Mouse (Mus musculus): Measurements from ENCODE around the gene Hs2st1. TPM values are rescaled to one million over a fixed set of nuclear protein-coding genes. Genes with fewer than 3 reads are reported as not detected.
A peak's percentile ranks its signal among the peaks of the same experiment; 100 is the strongest.

The Hs2st1 gene
- polyA plus RNA-seq, 1 experiment, result 7.5 TPM

DNA sequence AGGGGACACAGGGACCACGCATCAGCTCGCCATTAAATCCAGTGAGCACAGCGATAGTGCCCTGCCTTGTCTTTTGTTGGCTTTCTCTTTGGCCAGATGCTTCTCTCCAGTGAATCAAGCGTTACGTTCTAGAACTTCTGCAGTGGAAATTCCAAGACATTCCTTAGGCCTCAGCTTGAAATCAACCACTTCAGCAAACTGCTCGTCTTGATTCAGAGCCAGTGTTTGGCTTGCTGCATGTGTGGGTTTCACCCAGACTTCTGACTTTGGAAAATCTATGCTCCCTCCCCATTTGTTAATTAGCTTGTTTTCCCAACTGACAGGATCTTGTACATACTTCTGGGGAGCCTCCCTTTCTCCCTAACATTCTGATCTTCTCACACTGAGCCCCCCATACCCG, 16.8 kb upstream of the Hs2st1 start:
- no peak for DNase-seq (ENCODE audit: low read depth)

DNA sequence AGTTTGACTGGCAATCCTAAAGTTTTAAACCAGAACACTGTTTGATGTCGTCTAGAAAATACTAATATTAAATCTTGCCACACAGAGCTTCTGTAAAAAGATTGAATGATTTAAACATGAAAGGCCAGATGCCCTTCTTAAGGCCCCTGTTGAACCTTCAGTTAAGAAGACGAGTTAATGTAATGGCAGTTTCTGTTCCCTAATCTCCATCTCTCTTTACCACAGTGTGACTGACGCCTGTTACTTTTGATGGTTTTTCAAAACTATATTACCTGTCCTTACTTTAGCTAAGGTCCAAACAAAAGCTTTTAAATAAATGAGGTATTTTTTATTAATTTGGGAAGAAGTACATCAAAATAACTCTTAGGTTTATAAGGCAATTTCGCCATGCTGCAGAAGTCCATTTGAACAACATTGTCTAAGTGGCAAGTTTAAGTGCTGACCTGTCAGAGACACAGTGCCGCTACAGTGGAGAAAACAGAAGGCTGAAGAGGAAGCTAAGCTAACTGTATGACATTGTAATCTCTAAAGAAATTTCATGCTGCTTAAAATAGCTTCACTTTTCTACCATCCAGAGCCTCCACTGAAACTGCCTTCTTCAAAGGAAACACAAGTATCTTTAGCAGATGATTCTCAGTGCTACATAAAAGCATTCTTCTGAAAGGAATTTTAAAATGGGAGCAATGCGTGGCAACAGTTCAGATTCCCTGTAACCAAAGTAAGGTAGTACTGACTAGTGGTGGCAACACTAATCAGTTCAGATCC, 15.0 kb upstream of the Hs2st1 start:
- DNase-seq (ENCODE audit: low read depth), result no peak

DNA sequence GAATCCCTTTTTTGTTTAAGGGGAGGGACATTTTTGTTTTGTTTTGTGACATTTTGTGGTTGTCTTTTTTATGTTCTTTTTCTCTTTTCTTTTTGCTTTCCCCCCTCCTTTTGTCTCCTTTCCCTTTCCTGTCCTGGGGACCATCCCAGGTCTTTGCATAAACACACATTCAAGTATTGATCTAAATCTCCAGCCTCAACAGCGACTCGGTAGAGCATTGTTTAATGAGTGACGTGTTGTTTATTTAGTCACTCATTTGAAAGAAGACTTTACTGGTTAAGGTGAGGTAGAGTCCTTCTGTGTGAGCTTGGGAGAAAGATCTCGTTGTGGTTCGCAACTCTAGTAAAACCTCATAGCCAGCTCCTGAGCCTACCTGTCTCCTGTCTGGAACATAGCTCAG, 13.8 kb upstream of the Hs2st1 start:
- DNase-seq (ENCODE audit: low read depth), result no peak

DNA sequence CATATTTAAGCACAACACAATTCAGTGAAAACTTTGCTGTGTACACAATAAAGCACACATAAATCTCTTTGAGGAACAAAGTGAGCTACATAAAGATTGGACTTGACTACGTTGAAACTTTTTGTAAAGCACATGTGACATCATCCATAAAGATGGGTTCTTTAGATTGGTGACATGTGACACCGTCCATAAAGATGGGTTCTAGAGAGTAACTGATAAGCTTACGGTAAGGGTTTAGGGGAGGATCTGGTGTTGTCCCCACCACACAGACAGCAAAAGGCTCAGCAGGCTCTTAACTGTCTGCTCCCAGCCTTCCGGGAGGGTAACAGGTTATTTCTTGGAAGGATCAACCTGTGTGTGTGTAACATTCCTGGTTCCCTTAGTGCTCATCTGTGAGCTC, 12.3 kb upstream of the Hs2st1 start:
- DNase-seq (ENCODE audit: low read depth), result no peak

DNA sequence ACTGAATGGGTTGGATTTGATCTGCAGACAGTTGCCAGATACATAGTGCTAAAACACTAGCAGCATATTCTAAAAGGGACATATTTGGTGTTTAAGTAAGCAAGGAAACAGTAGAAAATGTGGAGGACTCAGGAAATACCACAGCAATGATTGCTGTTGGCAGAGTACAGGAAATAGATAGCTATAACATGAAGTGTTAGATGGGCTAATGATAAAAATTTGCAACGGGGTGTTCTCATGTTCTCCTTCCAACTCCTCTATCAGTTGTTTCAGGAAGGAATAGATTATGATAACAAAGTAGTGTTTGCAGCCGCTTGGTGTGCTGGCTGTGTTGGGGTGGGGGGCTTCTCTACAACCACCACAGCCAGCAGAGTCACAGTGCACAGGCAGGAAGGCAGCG, 11.9 kb upstream of the Hs2st1 start:
- DNase-seq (ENCODE audit: low read depth), result no peak

DNA sequence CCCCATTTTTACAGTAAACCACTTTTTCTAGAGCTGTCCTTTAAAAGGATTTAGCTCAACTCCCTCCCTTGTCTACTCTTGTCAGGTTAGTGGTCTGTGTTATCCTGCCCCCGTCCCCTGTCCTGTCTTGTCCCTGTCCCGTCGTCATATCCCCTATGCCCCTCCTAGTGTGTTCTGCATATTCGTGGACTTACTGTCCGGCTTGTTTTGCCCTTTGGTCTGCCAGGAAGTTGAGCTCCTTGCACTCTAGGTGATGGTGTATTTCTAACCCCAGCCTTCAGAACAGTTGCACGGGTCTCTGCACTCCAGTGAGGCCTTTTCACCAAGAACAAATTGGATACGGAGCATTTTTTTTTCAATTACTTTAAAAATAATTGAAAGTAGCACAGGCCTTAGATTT, 10.3 kb upstream of the Hs2st1 start:
- DNase-seq (ENCODE audit: low read depth), result no peak

DNA sequence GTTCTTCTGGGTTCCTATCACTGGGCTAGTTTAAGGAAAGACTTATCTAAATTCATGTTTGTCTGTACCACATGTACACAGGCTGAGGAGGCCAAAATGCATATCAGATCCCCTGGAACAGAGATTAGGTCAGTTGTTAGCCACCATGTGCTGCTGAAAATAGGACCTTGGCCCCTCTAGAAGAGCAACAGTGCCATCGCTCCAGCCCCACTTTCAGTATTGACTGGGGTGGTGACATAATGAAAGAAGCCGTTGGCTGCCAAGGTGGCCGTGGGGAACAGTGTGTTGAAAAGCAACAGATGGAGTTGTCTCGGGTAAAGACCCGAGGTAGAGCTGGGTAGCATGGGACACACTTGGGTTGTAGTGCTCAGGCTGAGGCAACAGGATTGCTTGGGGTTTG, 9.8 kb upstream of the Hs2st1 start:
- DNase-seq (ENCODE audit: low read depth), result no peak

DNA sequence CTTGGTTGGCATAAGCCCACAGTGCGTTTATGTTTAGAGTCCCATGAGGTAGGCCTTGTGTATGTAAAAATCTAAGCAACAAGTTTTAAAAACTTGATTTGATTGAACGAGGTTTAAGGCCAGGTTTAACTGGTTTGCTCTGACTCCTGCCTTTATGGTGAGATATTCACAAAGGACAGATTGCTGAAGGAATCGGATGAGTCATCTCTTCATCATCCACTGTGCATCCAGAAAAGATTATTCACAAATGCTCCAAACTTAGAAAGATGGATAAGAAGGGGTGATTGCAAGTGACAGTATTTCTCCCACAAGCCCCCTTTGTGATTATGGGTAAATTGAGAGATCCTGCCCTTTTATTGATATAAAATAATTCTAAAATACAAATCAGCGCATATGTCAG, 8.9 kb upstream of the Hs2st1 start:
- DNase-seq (ENCODE audit: low read depth), result no peak

DNA sequence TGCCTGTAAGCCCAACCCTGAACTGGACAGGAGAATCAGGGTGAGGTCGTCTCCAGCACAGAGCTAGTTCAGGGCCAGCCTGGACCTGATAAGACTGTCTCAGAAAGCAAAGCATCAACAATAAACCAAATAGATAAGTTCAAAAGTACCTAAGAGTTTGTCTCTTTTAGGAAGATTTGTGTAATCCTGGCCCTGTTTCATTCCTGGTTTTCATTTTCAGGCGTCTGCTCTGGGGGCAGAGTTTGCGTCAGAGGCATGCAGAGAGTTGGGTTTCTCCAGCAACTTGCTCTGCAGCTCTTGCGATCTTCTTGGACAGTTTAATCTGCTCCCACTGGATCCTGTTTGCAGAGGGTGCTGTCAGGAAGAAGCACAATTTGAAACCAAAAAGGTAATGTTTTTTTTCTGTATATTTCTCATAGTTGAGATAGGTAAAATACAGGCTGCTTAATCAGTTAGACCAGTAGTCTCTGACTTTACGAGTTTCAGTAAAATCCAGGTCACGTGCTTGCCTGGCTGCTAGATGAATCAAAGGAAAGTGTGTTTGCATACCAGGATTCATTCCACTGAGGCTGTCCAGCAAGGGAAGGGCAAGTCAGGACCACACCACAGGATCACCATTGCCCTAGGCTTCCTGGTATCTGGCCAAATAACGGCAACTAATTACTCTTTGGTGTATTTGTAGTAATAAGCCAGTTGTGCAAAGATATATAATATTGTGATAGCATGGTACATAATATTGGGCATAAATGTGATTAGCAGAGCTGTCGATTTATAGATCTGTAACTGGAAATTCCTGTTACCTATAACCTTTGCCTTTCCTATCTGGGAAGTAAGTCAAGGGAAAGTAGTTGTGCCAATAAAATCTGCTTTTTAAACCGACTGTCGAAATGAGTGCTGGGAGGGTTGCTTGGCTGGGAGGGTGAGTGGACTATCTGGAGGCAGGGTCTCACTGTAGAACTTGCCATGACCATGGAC, 7.7 kb upstream of the Hs2st1 start:
- DNase-seq (ENCODE audit: low read depth), result peak; percentile 81

DNA sequence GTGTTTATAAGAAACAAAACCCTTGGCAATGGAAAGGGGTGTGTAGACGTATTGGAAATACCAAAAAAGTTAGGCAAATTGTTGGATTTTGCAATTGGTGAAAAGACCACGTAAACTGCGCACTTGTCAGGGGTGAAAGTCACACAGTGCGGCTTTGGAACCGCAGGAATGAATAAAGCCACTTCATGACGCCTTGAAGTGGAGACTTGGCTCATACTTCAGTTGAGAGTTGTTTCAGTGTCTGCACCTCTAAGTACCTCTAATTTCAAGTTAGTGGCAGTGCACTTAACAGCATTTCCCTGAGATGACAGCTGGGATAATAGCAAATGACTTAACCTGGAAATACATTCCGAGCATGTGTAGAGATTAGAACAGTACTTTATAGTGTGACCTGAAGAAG, 4.3 kb upstream of the Hs2st1 start:
- no peak for DNase-seq (ENCODE audit: low read depth)

DNA sequence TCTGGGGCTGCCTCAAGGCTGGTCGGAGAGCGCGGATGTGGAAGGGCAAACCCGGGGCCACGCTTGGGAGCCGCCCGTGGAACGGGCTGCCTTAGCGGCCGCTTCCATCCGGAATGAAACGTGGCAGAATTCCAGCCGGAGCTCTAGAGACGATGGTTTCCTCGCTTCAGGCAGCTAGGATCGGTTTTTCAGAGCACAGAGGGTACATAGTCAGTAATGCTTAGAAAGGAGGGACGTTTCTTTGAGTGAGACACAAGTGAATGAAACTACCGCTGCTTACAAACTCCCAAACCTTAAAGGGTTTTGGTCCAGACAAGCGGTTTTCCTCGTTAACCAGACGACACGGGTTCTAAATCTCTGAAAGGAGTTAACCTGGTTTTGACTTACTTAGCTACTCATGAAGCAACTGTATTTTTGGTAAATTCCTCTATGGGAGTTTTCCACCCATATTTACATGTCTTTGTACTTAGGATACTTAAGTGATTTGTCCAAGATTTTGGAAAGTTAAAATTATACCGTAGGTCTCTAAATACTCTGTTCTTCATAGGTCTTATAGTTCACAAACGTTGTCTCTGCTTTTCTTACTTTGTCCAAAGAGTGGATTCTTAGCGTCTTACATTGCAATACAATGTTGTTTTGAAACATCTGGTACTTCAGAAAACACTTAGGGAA, 971 bp upstream of the Hs2st1 start:
- no peak for DNase-seq (ENCODE audit: low read depth)

DNA sequence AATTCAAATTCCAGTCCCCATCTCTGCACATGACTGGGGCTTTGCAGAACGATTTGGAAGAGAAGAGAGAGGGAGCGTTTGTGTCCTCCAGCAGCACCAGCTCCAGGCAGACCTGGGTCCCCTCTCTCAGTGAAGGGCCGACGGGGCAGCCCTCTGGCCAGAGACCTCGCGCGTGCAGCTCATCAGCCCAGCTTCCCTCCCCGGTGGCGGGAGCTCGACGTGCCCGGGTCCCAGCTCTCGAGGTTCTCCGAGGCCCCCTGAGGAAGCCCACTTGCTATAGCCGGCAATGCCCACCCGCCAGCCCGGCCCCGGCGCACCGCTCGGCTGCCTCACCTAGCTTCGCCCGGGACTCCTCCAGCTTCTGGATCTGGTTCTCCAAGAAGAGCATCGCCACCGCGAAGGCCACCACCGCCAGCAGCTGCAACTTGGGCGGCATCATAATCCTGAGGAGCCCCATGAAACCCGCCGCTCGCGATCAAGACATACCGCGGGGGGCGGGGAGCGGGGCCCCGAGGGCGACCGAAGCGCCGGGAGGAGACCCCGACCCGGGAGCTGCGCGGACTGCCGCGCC, 495 bp downstream of the Hs2st1 start:
- no peak for DNase-seq (ENCODE audit: low read depth)

DNA sequence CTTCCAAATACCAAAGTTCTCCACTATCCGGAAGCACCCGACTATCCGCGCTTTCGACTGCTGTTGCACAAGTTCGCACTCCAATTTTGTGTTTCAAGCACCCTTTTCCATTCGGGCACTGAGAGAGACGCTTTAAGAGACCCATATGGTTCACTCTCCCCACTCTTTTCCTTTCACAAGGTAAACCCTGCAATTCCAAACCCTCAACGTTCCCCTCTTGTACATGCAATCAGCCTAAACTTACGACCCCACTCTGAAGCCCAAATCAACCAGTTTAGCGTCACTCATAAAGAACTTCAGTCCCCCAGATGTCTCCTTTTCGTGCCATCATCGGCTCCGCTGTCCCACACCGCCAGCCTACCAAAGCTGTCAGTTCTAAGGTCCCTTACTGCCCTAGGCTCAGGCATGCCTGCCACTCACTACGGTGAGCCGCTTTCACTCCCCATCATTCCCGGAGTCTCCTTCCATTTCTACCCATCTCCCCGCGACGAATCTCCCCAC, 1.1 kb downstream of the Hs2st1 start:
- DNase-seq (ENCODE audit: low read depth), result no peak

DNA sequence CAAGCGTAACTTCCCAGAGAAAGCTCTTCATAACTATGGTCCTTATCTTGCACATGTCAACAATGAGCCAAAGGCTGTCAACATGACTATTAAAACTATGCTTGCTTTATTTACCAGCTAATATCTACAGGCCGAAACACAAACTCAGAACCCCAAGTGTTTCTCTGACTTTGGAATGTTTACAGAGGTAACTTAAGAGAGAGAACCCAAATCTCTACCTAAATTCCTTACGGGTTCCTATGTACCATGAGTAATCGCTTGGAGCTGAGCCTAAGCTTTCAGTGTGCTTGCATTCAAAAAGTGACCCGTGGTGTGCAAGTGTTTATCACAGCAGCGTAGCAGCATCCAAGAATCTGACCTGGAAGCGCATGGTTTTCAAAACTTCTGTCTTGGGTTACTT, 4.8 kb downstream of the Hs2st1 start:
- DNase-seq (ENCODE audit: low read depth), result no peak

DNA sequence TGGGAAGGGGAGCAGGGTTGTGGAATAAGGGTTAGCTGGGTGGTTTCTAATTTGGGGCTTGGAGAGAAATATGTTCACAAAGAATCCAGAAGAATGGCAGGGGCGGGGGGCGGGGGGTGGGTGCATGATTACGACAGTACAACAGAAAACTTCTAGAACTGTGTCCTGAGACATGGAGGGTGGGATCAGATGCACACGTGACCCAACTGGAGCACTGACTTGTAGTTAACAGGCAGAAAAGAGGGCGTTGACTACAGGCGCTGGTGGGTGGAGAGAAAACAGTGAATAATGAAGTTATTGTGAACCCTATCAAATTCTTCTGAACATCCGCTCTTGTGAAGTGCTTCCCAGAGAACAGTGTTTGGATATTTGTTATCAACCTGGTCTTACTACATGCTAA, 6.1 kb downstream of the Hs2st1 start:
- no peak for DNase-seq (ENCODE audit: low read depth)

DNA sequence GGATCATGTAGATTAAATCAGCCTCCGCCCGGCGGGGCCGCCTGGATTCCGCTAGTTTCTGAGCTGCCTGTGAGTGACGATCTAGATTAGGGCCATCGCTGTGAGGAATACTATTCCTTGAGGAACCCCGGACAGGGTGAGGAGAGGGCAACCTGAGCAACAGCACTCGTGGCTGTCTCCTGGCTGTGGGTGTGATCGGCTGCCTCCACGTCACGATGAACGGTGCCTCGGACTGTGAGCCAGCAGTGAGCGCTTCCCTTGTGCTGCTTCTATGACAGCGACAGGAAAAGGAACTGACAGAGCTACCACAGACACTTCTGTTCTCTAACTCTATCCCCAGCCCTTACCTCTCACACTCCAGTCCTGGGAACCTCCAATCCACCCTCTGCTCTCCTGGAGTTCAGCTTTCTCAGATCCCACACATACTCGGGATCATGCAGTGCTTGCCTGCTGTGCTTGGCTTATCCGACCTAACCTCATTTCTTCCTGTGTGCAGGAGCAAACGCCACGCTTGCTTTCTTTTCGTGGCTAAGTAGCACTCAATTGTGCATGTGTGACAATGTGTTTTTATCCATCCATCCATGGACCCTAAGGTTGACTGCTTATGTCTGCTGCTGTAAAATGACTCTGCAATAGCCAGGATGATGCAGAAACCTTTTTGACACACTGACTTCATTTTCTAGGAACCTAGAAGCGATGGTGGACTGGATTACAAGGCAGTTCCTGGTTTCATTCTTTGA, 8.3 kb downstream of the Hs2st1 start:
- no peak for DNase-seq (ENCODE audit: low read depth)

DNA sequence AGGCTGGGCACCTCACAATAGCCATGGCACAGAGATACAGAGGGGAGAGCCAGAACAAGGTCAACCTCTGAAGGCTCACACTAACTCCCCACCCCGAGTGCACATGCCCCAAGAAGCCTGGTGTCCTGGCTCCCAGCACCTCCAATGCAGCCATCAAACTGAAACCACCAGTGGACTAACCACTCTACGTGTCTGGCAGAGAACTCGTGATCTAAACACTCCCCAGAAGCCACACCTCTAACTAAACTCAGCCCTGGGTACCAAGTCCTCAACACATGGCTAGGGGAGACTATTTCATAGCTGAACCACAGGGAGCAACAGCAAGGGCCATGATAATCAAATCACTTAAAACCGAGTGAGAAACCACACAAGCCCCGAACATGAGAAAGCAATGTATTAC, 11.7 kb downstream of the Hs2st1 start:
- DNase-seq (ENCODE audit: low read depth), result no peak

DNA sequence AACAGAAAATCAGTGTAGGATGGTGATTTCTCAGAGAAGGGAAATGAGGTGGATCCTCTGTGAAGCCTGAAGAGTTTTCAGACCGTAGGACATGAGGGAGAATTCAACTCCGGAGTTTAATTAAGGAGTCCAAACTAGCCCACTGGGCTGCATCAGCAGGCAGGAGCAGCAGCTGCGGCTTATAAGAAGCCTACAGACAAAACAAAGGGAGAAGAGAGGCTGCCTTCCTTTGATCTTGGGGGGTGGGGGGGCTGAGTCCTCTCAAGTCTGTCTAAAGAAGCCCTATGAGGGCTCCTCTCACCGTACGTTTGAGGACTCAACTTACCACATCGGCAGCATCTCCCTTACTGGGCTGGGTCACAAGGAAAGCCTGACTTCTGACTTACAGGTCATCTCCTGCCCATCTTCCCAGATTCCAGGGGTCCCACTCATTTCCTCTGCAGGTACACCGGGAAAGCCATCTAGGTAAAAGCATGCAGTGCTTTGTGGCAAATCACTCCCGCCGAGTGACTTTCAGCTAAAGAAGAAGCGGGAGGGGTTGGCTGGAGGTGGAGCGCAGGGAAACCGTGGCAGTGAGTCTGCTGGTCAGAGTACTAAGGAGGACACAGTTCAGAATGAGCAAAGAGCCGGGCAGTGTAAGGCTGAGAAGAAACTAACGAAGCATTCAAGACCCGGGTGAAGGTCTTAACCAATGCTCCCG, 13.2 kb downstream of the Hs2st1 start:
- no peak for DNase-seq (ENCODE audit: low read depth)

DNA sequence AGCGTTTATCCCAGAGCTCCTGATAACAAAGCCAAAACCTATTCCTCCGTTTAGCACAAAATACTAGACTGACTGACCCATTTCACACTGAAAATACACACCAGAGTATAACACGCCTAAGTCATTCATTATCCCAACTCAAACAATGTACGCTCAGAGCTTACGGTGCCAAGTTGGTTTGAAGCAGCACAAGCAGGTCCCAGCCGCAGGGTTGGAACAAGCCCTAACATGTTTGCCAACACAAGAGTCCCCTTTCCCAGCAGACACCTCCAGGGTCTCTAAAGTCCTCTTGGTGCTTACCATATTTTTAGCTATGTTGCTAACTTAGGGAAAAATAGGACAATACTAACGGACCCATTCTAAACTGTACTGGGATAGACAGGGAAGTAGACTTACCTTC, 14.8 kb downstream of the Hs2st1 start:
- no peak for DNase-seq (ENCODE audit: low read depth)

DNA sequence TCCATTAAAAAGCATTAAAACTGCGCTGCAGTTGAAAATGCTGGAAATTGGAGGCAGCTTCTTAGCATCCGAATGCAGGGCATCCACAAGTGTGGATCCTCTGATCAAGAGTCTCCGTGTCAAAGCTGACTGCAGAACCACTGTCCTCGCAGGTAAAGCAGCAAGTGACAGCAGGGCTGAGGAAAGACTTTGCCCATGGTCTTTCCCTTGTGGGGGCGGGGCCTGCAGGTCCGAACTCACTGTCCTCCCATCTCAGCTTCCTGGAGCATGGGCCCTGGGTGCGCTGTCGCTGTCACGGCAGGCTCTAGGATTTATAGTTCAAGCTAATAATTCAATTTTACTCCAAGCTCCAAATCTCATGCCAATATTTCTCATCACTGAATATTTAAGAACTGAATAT, 15.5 kb downstream of the Hs2st1 start:
- DNase-seq (ENCODE audit: low read depth), result no peak

DNA sequence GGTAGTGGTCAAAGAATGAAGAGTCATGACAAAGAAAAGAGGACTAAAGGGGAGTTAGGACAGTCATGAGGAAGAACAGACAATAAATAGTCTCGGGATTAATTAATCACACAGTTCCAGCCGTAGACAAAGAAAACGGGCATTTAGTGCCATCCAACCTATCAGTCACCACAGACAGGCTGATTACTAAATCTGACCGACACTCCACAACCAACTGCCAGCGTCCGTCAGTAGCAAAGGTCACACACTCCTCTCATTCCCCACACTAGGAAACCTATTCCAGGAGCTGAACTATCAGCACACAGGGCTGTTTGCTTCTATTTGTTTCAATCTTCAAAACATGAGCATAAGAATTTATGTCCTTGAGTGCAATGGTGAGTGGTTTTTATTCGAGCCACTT, 16.0 kb downstream of the Hs2st1 start:
- DNase-seq (ENCODE audit: low read depth), result no peak
